Mouse (Mus musculus): ENCODE data around the gene Magt1. TPM values are rescaled to one million over a fixed set of nuclear protein-coding genes. Genes with fewer than 3 reads are reported as not detected.
"Not testable (repeated sequence)": the region's sequence is repeated elsewhere in the genome, so short reads cannot be mapped to it uniquely, and the experiment has no call there.

Magt1 gene
- polyA plus RNA-seq, 1 experiment from 2014 or later = 17.1 TPM

GRCm38 (mm10) chrX:106027343-106027674, 15.6 kb upstream of the Magt1 start:
- H3K27me3 ChIP-seq (ENCODE audit: control insufficient read depth, insufficient read depth, low read length) = no peaks in the 10 kb centered on the region
- ATAC-seq (ENCODE audit: low read depth) = no peak; the same call in 1 of the 2 replicates

GRCm38 (mm10) chrX:106026418-106027342, 15.0 kb upstream of the Magt1 start, which contains the start of gene Atp7a:
Gene Atp7a (plus strand): TSS chrX:106027276.
- Histone ChIP-seq H3K9me3 (ENCODE audit: control insufficient read depth, low read length) (no peaks in the 10 kb centered on the region), H3K4me2 (ENCODE audit: low read depth, low read length) (peak within 1 kb of the TSS; percentile 51), H3K4me1 (ENCODE audit: control insufficient read depth, insufficient read depth, low read length) (no peaks in the 10 kb centered on the region), H3K9ac (replicated peaks; ENCODE audit: low read depth, low read length) (peak within 1 kb of the TSS; percentile 47), H3K36me3 (ENCODE audit: control insufficient read depth, insufficient read depth, low read length) (no peaks in the 10 kb centered on the region), H3K27ac (ENCODE audit: low read depth, low read length) (peak within 1 kb of the TSS; percentile 16; the same call in 1 of the 2 replicates), H3K27me3 (ENCODE audit: control insufficient read depth, insufficient read depth, low read length) (no peaks in the 10 kb centered on the region), H3K4me3 (ENCODE audit: low read depth, low read length) (peak within 1 kb of the TSS; percentile 48)
- ATAC-seq (ENCODE audit: low read depth) = peak; percentile 98
- WGBS = 10% methylated on average over 28 of the region's 36 CpGs

More at GRCm38 (mm10) chrX:106027343-106027674, 15.6 kb upstream of the Magt1 start:
- peak overlapping the region; percentile 48 for H3K4me3 ChIP-seq (ENCODE audit: low read depth, low read length)
- 16% methylated on average over 8 of the region's 8 CpGs for WGBS
- peak overlapping the region; percentile 47 for H3K9ac ChIP-seq (replicated peaks; ENCODE audit: low read depth, low read length)
- H3K4me2 ChIP-seq (ENCODE audit: low read depth, low read length) = peak overlapping the region; percentile 51
- H3K36me3 ChIP-seq (ENCODE audit: control insufficient read depth, insufficient read depth, low read length) = no peaks in the 10 kb centered on the region
- H3K9me3 ChIP-seq (ENCODE audit: control insufficient read depth, low read length) = no peaks in the 10 kb centered on the region
- no peak overlapping the region for H3K27ac ChIP-seq (ENCODE audit: low read depth, low read length)
- no peaks in the 10 kb centered on the region for H3K4me1 ChIP-seq (ENCODE audit: control insufficient read depth, insufficient read depth, low read length)

- H3K4me2 ChIP-seq (ENCODE audit: low read depth, low read length) = no peak overlapping the region
- no peaks in the 10 kb centered on the region for H3K36me3 ChIP-seq (ENCODE audit: control insufficient read depth, insufficient read depth, low read length)
- no peaks in the 10 kb centered on the region for H3K27me3 ChIP-seq (ENCODE audit: control insufficient read depth, insufficient read depth, low read length)
- no peak overlapping the region for H3K4me3 ChIP-seq (ENCODE audit: low read depth, low read length)
- WGBS = 93% methylated on average over 4 of the region's 4 CpGs
- no peak overlapping the region for H3K27ac ChIP-seq (ENCODE audit: low read depth, low read length)
- H3K4me1 ChIP-seq (ENCODE audit: control insufficient read depth, insufficient read depth, low read length) = no peaks in the 10 kb centered on the region
- H3K9ac ChIP-seq (replicated peaks; ENCODE audit: low read depth, low read length) = no peak overlapping the region
- no peaks in the 10 kb centered on the region for H3K9me3 ChIP-seq (ENCODE audit: control insufficient read depth, low read length)
- no peak for ATAC-seq (ENCODE audit: low read depth)
Measured at GRCm38 (mm10) chrX:106017516-106017915, 5.8 kb upstream of the Magt1 start.

- no peaks in the 10 kb centered on the region for H3K36me3 ChIP-seq (ENCODE audit: control insufficient read depth, insufficient read depth, low read length)
- H3K27me3 ChIP-seq (ENCODE audit: control insufficient read depth, insufficient read depth, low read length) = no peaks in the 10 kb centered on the region
- 91% methylated on average over 3 of the region's 3 CpGs for WGBS
- H3K9me3 ChIP-seq (ENCODE audit: control insufficient read depth, low read length) = no peaks in the 10 kb centered on the region
- no peak for ATAC-seq (ENCODE audit: low read depth)
- H3K4me2 ChIP-seq (ENCODE audit: low read depth, low read length) = no peak overlapping the region
- H3K4me1 ChIP-seq (ENCODE audit: control insufficient read depth, insufficient read depth, low read length) = no peaks in the 10 kb centered on the region
- no peak overlapping the region for H3K27ac ChIP-seq (ENCODE audit: low read depth, low read length)
- H3K9ac ChIP-seq (replicated peaks; ENCODE audit: low read depth, low read length) = no peak overlapping the region
- H3K4me3 ChIP-seq (ENCODE audit: low read depth, low read length) = no peak overlapping the region
Measured at GRCm38 (mm10) chrX:106017102-106017501, 5.4 kb upstream of the Magt1 start.

DNA sequence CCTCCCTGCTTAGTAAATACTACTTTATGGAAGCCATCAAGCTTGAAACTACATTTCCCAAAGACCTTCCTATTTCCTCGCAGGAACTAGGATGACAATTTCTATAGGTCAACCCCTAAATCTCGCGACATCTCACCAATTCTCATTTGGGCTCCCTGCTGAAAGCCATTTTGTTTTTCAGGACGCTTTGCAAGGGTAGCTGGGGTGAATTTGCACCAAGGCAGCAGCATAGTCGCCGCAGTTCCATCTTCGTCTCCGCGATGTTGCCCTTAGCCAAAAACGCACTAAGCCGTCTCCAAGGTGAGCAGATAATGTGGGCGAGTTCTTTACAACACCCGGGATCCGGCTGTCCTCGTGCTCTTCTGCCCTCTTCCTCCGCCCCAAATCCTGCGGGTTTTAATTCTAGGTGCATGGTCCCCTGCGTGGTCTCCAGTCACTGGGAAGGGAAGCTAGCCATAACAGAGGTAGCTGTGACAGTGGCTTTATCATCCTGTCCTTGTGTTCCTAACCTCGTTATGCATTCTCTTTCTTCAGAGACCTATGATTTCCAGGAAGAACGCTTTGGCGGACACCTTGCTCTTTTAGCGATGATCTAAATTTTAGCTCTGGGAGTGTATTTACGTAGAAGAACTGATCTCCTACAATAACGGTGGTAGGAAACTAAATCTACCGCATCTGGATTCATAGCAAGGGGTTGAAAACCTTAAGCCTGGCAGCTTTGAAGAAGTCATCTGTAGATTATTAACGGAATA, 4.0 kb upstream of the Magt1 start, which contains the start of gene Cox7b:
TSS of gene Cox7b (plus strand) at position 130 of the 752 bp plus-strand sequence.
- Histone ChIP-seq H3K27me3 (ENCODE audit: control insufficient read depth, insufficient read depth, low read length) (no peaks in the 10 kb centered on the region), H3K36me3 (ENCODE audit: control insufficient read depth, insufficient read depth, low read length) (no peaks in the 10 kb centered on the region), H3K9me3 (ENCODE audit: control insufficient read depth, low read length) (no peaks in the 10 kb centered on the region), H3K4me1 (ENCODE audit: control insufficient read depth, insufficient read depth, low read length) (no peaks in the 10 kb centered on the region), H3K4me3 (ENCODE audit: low read depth, low read length) (peak within 1 kb of the TSS; percentile 51), H3K9ac (replicated peaks; ENCODE audit: low read depth, low read length) (peak within 1 kb of the TSS; percentile 57), H3K27ac (ENCODE audit: low read depth, low read length) (peak within 1 kb of the TSS; percentile 81), H3K4me2 (ENCODE audit: low read depth, low read length) (peak within 1 kb of the TSS; percentile 42; the same call in 1 of the 2 replicates)
- 17% methylated on average over 26 of the region's 26 CpGs for WGBS
- ATAC-seq (ENCODE audit: low read depth) = peak; percentile 52

GRCm38 (mm10) chrX:106014741-106015377, 3.2 kb upstream of the Magt1 start:
- WGBS = 75% methylated on average over 2 of the region's 2 CpGs
- H3K27me3 ChIP-seq (ENCODE audit: control insufficient read depth, insufficient read depth, low read length) = not testable (repeated sequence)

GRCm38 (mm10) chrX:106013217-106013616, 1.5 kb upstream of the Magt1 start:
- Histone ChIP-seq H3K4me1 (ENCODE audit: control insufficient read depth, insufficient read depth, low read length) (no peaks in the 10 kb centered on the region), H3K4me3 (ENCODE audit: low read depth, low read length) (no peak overlapping the region), H3K9me3 (ENCODE audit: control insufficient read depth, low read length) (no peaks in the 10 kb centered on the region), H3K9ac (replicated peaks; ENCODE audit: low read depth, low read length) (no peak overlapping the region), H3K27me3 (ENCODE audit: control insufficient read depth, insufficient read depth, low read length) (no peaks in the 10 kb centered on the region), H3K27ac (ENCODE audit: low read depth, low read length) (no peak overlapping the region), H3K36me3 (ENCODE audit: control insufficient read depth, insufficient read depth, low read length) (no peaks in the 10 kb centered on the region), H3K4me2 (ENCODE audit: low read depth, low read length) (no peak overlapping the region)
- ATAC-seq (ENCODE audit: low read depth) = no peak
- WGBS = 20% methylated on average over 2 of the region's 2 CpGs

More at GRCm38 (mm10) chrX:106014741-106015377, 3.2 kb upstream of the Magt1 start:
- H3K4me1 ChIP-seq (ENCODE audit: control insufficient read depth, insufficient read depth, low read length); H3K9ac ChIP-seq (replicated peaks; ENCODE audit: low read depth, low read length); H3K9me3 ChIP-seq (ENCODE audit: control insufficient read depth, low read length); H3K4me3 ChIP-seq (ENCODE audit: low read depth, low read length); ATAC-seq (ENCODE audit: low read depth); H3K36me3 ChIP-seq (ENCODE audit: control insufficient read depth, insufficient read depth, low read length); H3K27ac ChIP-seq (ENCODE audit: low read depth, low read length): not testable (repeated sequence)
- 0 out of 2 replicates have a peak overlapping the region, but pooled peaks have one; percentile 1 for H3K4me2 ChIP-seq (ENCODE audit: low read depth, low read length)

DNA sequence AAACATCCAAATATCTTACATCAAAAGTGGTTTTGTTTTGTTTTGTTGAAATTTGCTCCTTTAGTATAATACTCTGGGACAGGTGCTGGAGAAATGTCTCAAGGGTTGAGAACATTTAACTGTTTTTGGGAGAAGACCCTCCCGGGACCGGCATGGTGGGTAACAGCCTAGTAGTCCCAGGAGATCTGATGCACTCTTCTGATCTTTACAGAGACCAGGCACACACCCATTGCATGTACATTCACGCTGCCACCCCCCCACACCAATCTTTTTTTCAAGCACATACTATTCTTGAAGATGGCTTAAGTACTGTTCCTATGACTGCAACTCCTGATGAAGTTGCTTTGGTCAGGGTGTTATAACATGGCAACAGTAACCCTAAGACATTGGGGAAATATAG, 853 bp upstream of the Magt1 start:
- no peaks in the 10 kb centered on the region for H3K4me1 ChIP-seq (ENCODE audit: control insufficient read depth, insufficient read depth, low read length)
- WGBS = 75% methylated on average over 3 of the region's 3 CpGs
- peak overlapping the region; percentile 50 for H3K4me3 ChIP-seq (ENCODE audit: low read depth, low read length)
- H3K9ac ChIP-seq (replicated peaks; ENCODE audit: low read depth, low read length) = no peak overlapping the region
- H3K9me3 ChIP-seq (ENCODE audit: control insufficient read depth, low read length) = no peaks in the 10 kb centered on the region
- ATAC-seq (ENCODE audit: low read depth) = no peak
- no peaks in the 10 kb centered on the region for H3K36me3 ChIP-seq (ENCODE audit: control insufficient read depth, insufficient read depth, low read length)
- no peaks in the 10 kb centered on the region for H3K27me3 ChIP-seq (ENCODE audit: control insufficient read depth, insufficient read depth, low read length)
- peak overlapping the region; percentile 74; the same call in 1 of the 2 replicates for H3K27ac ChIP-seq (ENCODE audit: low read depth, low read length)
- H3K4me2 ChIP-seq (ENCODE audit: low read depth, low read length) = peak overlapping the region; percentile 36
